Mouse (Mus musculus) E14TG2a.4 (cell line): Measurements from ENCODE around the gene Ifnl2.
"Not testable (repeated sequence)": the region's sequence is repeated elsewhere in the genome, so short reads cannot be mapped to it uniquely, and the experiment has no call there.

Source experiments
- H3K27me3 ChIP-seq: 2 replicates; pipeline ENCODE4 v1.6.1; 2014; ENCODE audit warnings: low read length, control low read depth; ENCODE audit not compliant: insufficient read depth
- H3K36me3 ChIP-seq: 2 replicates; pipeline ENCODE4 v1.6.1; 2014; ENCODE audit warnings: low read length, control low read depth; ENCODE audit not compliant: insufficient read depth
- H3K4me1 ChIP-seq: replicated peaks from 2 replicates; pipeline ENCODE4 v1.6.1; 2014; ENCODE audit warnings: low read depth, low read length, control low read depth
- H3K4me3 ChIP-seq: replicated peaks from 2 replicates; pipeline ENCODE4 v1.5.1; 2014; ENCODE audit warnings: mild to moderate bottlenecking, low read length
- H3K9me3 ChIP-seq: 2 replicates; pipeline ENCODE4 v1.6.1; 2014; ENCODE audit warnings: low read length, control low read depth
- CTCF ChIP-seq: conservative IDR thresholded peaks from 2 replicates; pipeline ENCODE4 v1.5.1; 2014; ENCODE audit warnings: low read length
- NANOG ChIP-seq: IDR thresholded peaks from 2 replicates; pipeline ENCODE4 v1.6.1; 2014; ENCODE audit warnings: borderline replicate concordance, low read length, mixed read lengths
- POU5F1 ChIP-seq: IDR thresholded peaks from 2 replicates; pipeline ENCODE4 v1.6.1; 2014; ENCODE audit warnings: low read length, borderline replicate concordance

Gene Ifnl2

GRCm38 (mm10) chr7:28510405-28510974 lies at the start of gene Ifnl2:
Gene Ifnl2, minus strand, starts transcription at chr7:28510455.
- H3K4me3 ChIP-seq, H3K36me3 ChIP-seq, H3K9me3 ChIP-seq, H3K27me3 ChIP-seq, H3K4me1 ChIP-seq: not testable (repeated sequence)

- no peak for TF ChIP-seq NANOG
- TF ChIP-seq POU5F1, result no peak
- no peak for TF ChIP-seq CTCF
- Histone ChIP-seq H3K9me3 (peaks cover 7% of the 10 kb centered on the region), H3K4me1 (peaks cover 86% of the 10 kb centered on the region), H3K4me3 (0 out of 2 replicates have a peak overlapping the region, but pooled peaks have one; percentile 4), H3K27me3 (no peaks in the 10 kb centered on the region), H3K36me3 (peaks cover 59% of the 10 kb centered on the region)
Measured at GRCm38 (mm10) chr7:28558486-28558885, 48.2 kb upstream of the Ifnl2 start.

- Histone ChIP-seq H3K4me3 (peak overlapping the region; percentile 20; the same call in 1 of the 2 replicates), H3K36me3 (peaks cover 51% of the 10 kb centered on the region), H3K27me3 (no peaks in the 10 kb centered on the region), H3K4me1 (peaks cover 79% of the 10 kb centered on the region), H3K9me3 (peaks cover 15% of the 10 kb centered on the region)
- no peak for TF ChIP-seq POU5F1
- no peak for TF ChIP-seq NANOG
- no peak for TF ChIP-seq CTCF
Measured at GRCm38 (mm10) chr7:28557708-28558107, 47.5 kb upstream of the Ifnl2 start.

GRCm38 (mm10) chr7:28557069-28557468 lies 46.8 kb upstream of the Ifnl2 start:
- H3K36me3 ChIP-seq, result peaks cover 45% of the 10 kb centered on the region
- H3K9me3 ChIP-seq, result peaks cover 21% of the 10 kb centered on the region
- TF ChIP-seq NANOG (no peak), POU5F1 (no peak), CTCF (no peak)
- no peaks in the 10 kb centered on the region for H3K27me3 ChIP-seq
- peaks cover 72% of the 10 kb centered on the region for H3K4me1 ChIP-seq
- H3K4me3 ChIP-seq, result peak overlapping the region; percentile 40

- Histone ChIP-seq H3K4me3 (peak overlapping the region; percentile 40), H3K4me1 (peaks cover 66% of the 10 kb centered on the region), H3K36me3 (peaks cover 35% of the 10 kb centered on the region), H3K27me3 (no peaks in the 10 kb centered on the region), H3K9me3 (peaks cover 21% of the 10 kb centered on the region)
- TF ChIP-seq CTCF (no peak), NANOG (no peak), POU5F1 (no peak)
Measured at GRCm38 (mm10) chr7:28555939-28556535, 45.8 kb upstream of the Ifnl2 start.

- Histone ChIP-seq H3K9me3 (peaks cover 27% of the 10 kb centered on the region), H3K4me1 (peaks cover 51% of the 10 kb centered on the region), H3K4me3 (no peak overlapping the region), H3K36me3 (peaks cover 7% of the 10 kb centered on the region), H3K27me3 (no peaks in the 10 kb centered on the region)
- TF ChIP-seq NANOG, result no peak
- no peak for TF ChIP-seq CTCF
Measured at GRCm38 (mm10) chr7:28553076-28553475, 42.8 kb upstream of the Ifnl2 start.

- Histone ChIP-seq H3K4me3 (0 out of 2 replicates have a peak overlapping the region, but pooled peaks have one; percentile 73), H3K27me3 (peaks cover 45% of the 10 kb centered on the region), H3K9me3 (peaks cover 11% of the 10 kb centered on the region), H3K36me3 (no peaks in the 10 kb centered on the region), H3K4me1 (peaks cover 59% of the 10 kb centered on the region)
- TF ChIP-seq NANOG (no peak), POU5F1 (no peak), CTCF (no peak)
Measured at GRCm38 (mm10) chr7:28547628-28548027, 37.4 kb upstream of the Ifnl2 start.

- peak within 1 kb of the TSS; percentile 73 for H3K4me3 ChIP-seq
Measured at GRCm38 (mm10) chr7:28547154-28547553, 36.9 kb upstream of the Ifnl2 start, which contains the start of gene Nccrp1. Gene Nccrp1, minus strand, starts transcription at chr7:28547254.

GRCm38 (mm10) chr7:28546649-28547048 lies 36.4 kb upstream of the Ifnl2 start:
- H3K4me1 ChIP-seq, result peaks cover 59% of the 10 kb centered on the region
- peak overlapping the region; percentile 73 for H3K4me3 ChIP-seq
- H3K27me3 ChIP-seq, result peaks cover 45% of the 10 kb centered on the region
- no peaks in the 10 kb centered on the region for H3K36me3 ChIP-seq
- TF ChIP-seq CTCF (no peak), NANOG (no peak), POU5F1 (no peak)
- H3K9me3 ChIP-seq, result peaks cover 6% of the 10 kb centered on the region

More at GRCm38 (mm10) chr7:28547154-28547553, 36.9 kb upstream of the Ifnl2 start, which contains the start of gene Nccrp1:
- H3K27me3 ChIP-seq, result peaks cover 45% of the 10 kb centered on the region
- no peaks in the 10 kb centered on the region for H3K36me3 ChIP-seq
- peaks cover 7% of the 10 kb centered on the region for H3K9me3 ChIP-seq
- peaks cover 59% of the 10 kb centered on the region for H3K4me1 ChIP-seq
- no peak for TF ChIP-seq POU5F1
- TF ChIP-seq NANOG, result no peak
- no peak for TF ChIP-seq CTCF
